In the genomic region with DNA sequence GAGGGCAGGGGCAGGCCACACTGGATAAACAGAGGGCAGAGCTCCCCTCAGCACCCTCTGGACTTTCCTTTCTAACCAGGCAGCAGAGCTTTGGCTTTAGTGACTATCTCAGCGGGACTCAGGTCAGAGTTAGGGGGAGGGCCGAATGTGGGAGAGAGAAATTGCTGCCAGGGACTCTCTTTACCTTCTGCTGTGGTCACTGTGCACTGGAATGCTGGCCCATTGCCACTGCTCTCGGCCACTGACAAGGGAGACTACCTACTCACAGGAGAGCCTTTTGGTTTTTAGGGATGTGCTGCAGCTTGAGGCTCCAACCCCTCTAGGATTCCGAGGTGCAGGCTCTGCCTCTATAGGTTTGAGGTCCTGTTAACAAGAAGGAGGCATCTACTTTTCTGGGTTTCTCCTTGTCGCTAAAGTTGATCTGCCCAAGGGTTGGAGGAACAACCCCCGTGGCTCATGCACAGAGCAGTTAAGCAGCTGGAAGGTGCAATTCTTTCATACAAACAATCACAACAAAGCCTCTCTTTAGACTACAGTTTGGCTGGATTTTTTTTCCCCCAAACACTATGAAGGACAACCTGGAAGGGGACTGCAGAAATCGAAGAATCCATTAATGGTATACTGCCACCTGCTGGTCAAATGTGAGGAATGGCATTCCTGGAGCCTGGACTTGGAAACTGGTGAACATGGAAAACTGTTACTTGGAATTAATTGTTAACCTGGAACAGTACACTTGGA, we compare ENCODE assay signal across 8 mouse cellular contexts.
DNase-seq lines count a peak whose midpoint lies in the region; ATAC-seq and TF ChIP-seq lines count a peak whose summit lies in the region.

No protein-coding gene starts in this region.

- H3K27ac ChIP-seq in hindbrain, postnatal 0 days = no peak overlapping the region

- no peaks in the 10 kb centered on the region for H3K9me3 ChIP-seq in hindbrain, postnatal 0 days (ENCODE audit: low read length)

- no peaks in the 10 kb centered on the region for H3K27me3 ChIP-seq in hindbrain, postnatal 0 days (ENCODE audit: insufficient read depth, low read length)

- ATAC-seq in CD4-positive, CD25-positive, alpha-beta regulatory T cell, adult 4 months = no peak
- ATAC-seq in erythroid progenitor cell, adult 5-6 weeks (replicated peaks; ENCODE audit: low FRiP score, poor library complexity, severe bottlenecking) = peak; percentile 48; the same call in 1 of the 2 replicates
- 0 out of 2 replicates have a peak, but pooled peaks have one; percentile 43 for ATAC-seq in hindbrain, postnatal 0 days
- ATAC-seq in inflammation-experienced regulatory T-cells, adult 6 months = no peak

- TF ChIP-seq CTCF in hindbrain, postnatal 0 days (IDR thresholded peaks at IDR 0.05; ENCODE audit: low read depth) = peak; percentile 88

- peaks cover 7% of the 10 kb centered on the region; the same call in 1 of the 2 replicates for H3K36me3 ChIP-seq in hindbrain, postnatal 0 days (ENCODE audit: insufficient read depth, low read length)

- peak; percentile 27 for DNase-seq in CD4-positive, CD25-positive, alpha-beta regulatory T cell, adult 2 months (ENCODE audit: low read depth, low spot score)
- DNase-seq in adrenal gland, postnatal 36 days = peak; percentile 13 to 52
- peak; percentile 91 for DNase-seq in hindbrain, postnatal 0 days (ENCODE audit: low spot score)
- peak; percentile 39 to 44 for DNase-seq in left cerebral cortex, adult 18-20 months (ENCODE audit: low spot score in 2 of 2)
- DNase-seq in mesoderm, embryonic 11.5 days (ENCODE audit: low read depth, low spot score) = peak; percentile 63

- 24% methylated on average over 7 of the region's 7 CpGs for WGBS in hindbrain, postnatal 0 days

- H3K4me1 ChIP-seq in hindbrain, postnatal 0 days (ENCODE audit: insufficient read depth, low read length) = no peaks in the 10 kb centered on the region

- H3K4me2 ChIP-seq in hindbrain, postnatal 0 days (ENCODE audit: low read depth, low read length) = no peak overlapping the region

- no peak overlapping the region for H3K4me3 ChIP-seq in hindbrain, postnatal 0 days (ENCODE audit: low read length)

- H3K9ac ChIP-seq in hindbrain, postnatal 0 days (replicated peaks; ENCODE audit: low read length) = no peak overlapping the region

Comparison
In these comparisons a context has a peak if more than half of its experiments do, and no peak if none do; other contexts are left out.
1. DNase-seq: peak in every context shown above with its lines; median percentile 91 in hindbrain, postnatal 0 days; 63 in mesoderm, embryonic 11.5 days; 42 in left cerebral cortex, adult 18-20 months; 32 in adrenal gland, postnatal 36 days; 27 in CD4-positive, CD25-positive, alpha-beta regulatory T cell, adult 2 months.
2. ATAC-seq: peak in erythroid progenitor cell, adult 5-6 weeks (single experiment) and hindbrain, postnatal 0 days (single experiment); none in CD4-positive, CD25-positive, alpha-beta regulatory T cell, adult 4 months (single experiment) and inflammation-experienced regulatory T-cells, adult 6 months (single experiment).